In genomic region chr3:100554843-100555242, GRCm38 (mm10) we compare ENCODE assay signal across 10 mouse cellular contexts.
A peak's percentile ranks its signal among the peaks of the same experiment; 100 is the strongest.
DNase-seq lines count a peak whose midpoint lies in the region; ATAC-seq and TF ChIP-seq lines count a peak whose summit lies in the region.
"Had no signal": no experiment of that assay in that cellular context is flagged by ENCODE, and none has a peak within 500 bp of the region (broad histone marks: within the 10 kb centered on the region; RNA-seq: fewer than 3 reads in every experiment).

No protein-coding gene starts in this region.

- H3K4me2 ChIP-seq in kidney, embryonic 16.5 days (replicated peaks; ENCODE audit: low read depth, low read length): no peak overlapping the region
- no peak overlapping the region for H3K4me2 ChIP-seq in intestine, embryonic 15.5 days (replicated peaks)

- intact Hi-C loops in gastrocnemius, postnatal 36 days (cut with DNase I): no loop called here

- DNase-seq in kidney, adult 8-10 months: no peak
- peak; percentile 38 for DNase-seq in ZHBTc4 (ENCODE audit: low read depth, low spot score)
- DNase-seq in kidney, postnatal 36 days: peak; percentile 3 to 17
- no peak for DNase-seq in gastrocnemius, postnatal 36 days
- no peak for DNase-seq in ovary, postnatal 36 days (ENCODE audit: low spot score)
- DNase-seq: adrenal gland, adult 2 months had no signal

- TF ChIP-seq CTCF in ES-Bruce4 (IDR thresholded peaks at IDR 0.05; ENCODE audit: low read depth, low read length): peak; percentile 11

- no peaks in the 10 kb centered on the region for H3K9me3 ChIP-seq in kidney, embryonic 16.5 days (ENCODE audit: low read length)
- H3K9me3 ChIP-seq in ES-Bruce4 (replicated peaks; ENCODE audit: control insufficient read depth, insufficient read depth, low read length, poor library complexity, severe bottlenecking): no peaks in the 10 kb centered on the region
- no peaks in the 10 kb centered on the region for H3K9me3 ChIP-seq in intestine, embryonic 15.5 days

- H3K4me1 ChIP-seq in kidney, embryonic 16.5 days (ENCODE audit: insufficient read depth, low read length): no peaks in the 10 kb centered on the region
- no peaks in the 10 kb centered on the region for H3K4me1 ChIP-seq in ES-Bruce4 (ENCODE audit: control insufficient read depth, insufficient read depth, low read length)
- no peaks in the 10 kb centered on the region for H3K4me1 ChIP-seq in intestine, embryonic 15.5 days (replicated peaks)

- no peak for TF ChIP-seq POLR2A in ES-Bruce4 (IDR thresholded peaks at IDR 0.05; ENCODE audit: insufficient read depth, low read length)

- 36% methylated on average over 5 of the region's 5 CpGs for WGBS in kidney, embryonic 16.5 days
- 36% methylated on average over 5 of the region's 5 CpGs for WGBS in intestine, embryonic 15.5 days

- no peak for TF ChIP-seq EP300 in ES-Bruce4 (IDR thresholded peaks at IDR 0.05; ENCODE audit: insufficient read depth, low read depth, low read length)

- no peak overlapping the region for H3K27ac ChIP-seq in kidney, embryonic 16.5 days (ENCODE audit: low read length)
- H3K27ac ChIP-seq in ES-Bruce4 (ENCODE audit: insufficient read depth, low read length): no peak overlapping the region
- H3K27ac ChIP-seq in intestine, embryonic 15.5 days: no peak overlapping the region

- no peak overlapping the region for H3K4me3 ChIP-seq in kidney, embryonic 16.5 days (ENCODE audit: low read length)
- H3K4me3 ChIP-seq in ES-Bruce4 (ENCODE audit: low read depth, low read length): no peak overlapping the region
- no peak overlapping the region for H3K4me3 ChIP-seq in intestine, embryonic 15.5 days (replicated peaks)
- H3K4me3 ChIP-seq: erythroblast, embryonic 14.5 days had no signal

- ATAC-seq in kidney, embryonic 16.5 days (ENCODE audit: low FRiP score, low TSS enrichment): 0 out of 2 replicates have a peak, but pooled peaks have one; percentile 2
- no peak for ATAC-seq in intestine, embryonic 15.5 days

- H3K27me3 ChIP-seq in kidney, embryonic 16.5 days (ENCODE audit: insufficient read depth, low read length): no peaks in the 10 kb centered on the region
- no peaks in the 10 kb centered on the region for H3K27me3 ChIP-seq in ES-Bruce4 (ENCODE audit: control insufficient read depth, insufficient read depth, low read length, poor library complexity, severe bottlenecking)
- no peaks in the 10 kb centered on the region for H3K27me3 ChIP-seq in intestine, embryonic 15.5 days (replicated peaks)

- H3K36me3 ChIP-seq in kidney, embryonic 16.5 days (ENCODE audit: insufficient read depth, low read length): no peaks in the 10 kb centered on the region
- H3K36me3 ChIP-seq in ES-Bruce4 (ENCODE audit: control insufficient read depth, insufficient read depth, low read length, poor library complexity, severe bottlenecking): no peaks in the 10 kb centered on the region
- H3K36me3 ChIP-seq in intestine, embryonic 15.5 days: no peaks in the 10 kb centered on the region

- H3K9ac ChIP-seq in kidney, embryonic 16.5 days (replicated peaks; ENCODE audit: low read length): no peak overlapping the region
- H3K9ac ChIP-seq in ES-Bruce4 (ENCODE audit: low read depth, poor library complexity, severe bottlenecking): no peak overlapping the region
- H3K9ac ChIP-seq in intestine, embryonic 15.5 days: no peak overlapping the region

Comparison
In these comparisons a context has a peak if more than half of its experiments do, and no peak if none do; other contexts are left out.
1. DNase-seq: peak in ZHBTc4 (single experiment) and kidney, postnatal 36 days (2 of 2); none in kidney, adult 8-10 months (0 of 2), gastrocnemius, postnatal 36 days (0 of 2) and ovary, postnatal 36 days (single experiment).